Mouse (Mus musculus) forebrain, embryonic 16.5 days (tissue): ENCODE measurements around the gene Ren1. TPM values are rescaled to one million over a fixed set of nuclear protein-coding genes. Genes with fewer than 3 reads are reported as not detected.

Source experiments
- polyA plus RNA-seq: library from polyadenylated mRNA; unstranded; fragments of >200 nt; fragmentation: Nextera tagmentation; extraction: Ambion mirVana; gene quantifications from 2 replicates; pipeline ENCODE4 v1.2.1, GENCODE M21; 2015

The Ren1 gene
- polyA plus RNA-seq, 1 experiment from 2014 or later, result not detected

Other genes with a start within 250 kb of the Ren1 start
- gene Ppp1r15b, start 219.4 kb upstream of the Ren1 start, polyA plus RNA-seq, result 36.3 and 40.3 TPM in 2 replicates
- gene Plekha6, start 186.3 kb upstream of the Ren1 start, polyA plus RNA-seq, result 10.7 and 11.7 TPM in 2 replicates
- not detected in 2 replicates for gene Golt1a, start 40.7 kb upstream of the Ren1 start, polyA plus RNA-seq
- 0.60 and 0.63 TPM in 2 replicates for gene Kiss1, start 28.6 kb upstream of the Ren1 start, polyA plus RNA-seq
- 4.5 and 9.5 TPM in 2 replicates for gene Etnk2, start 13.1 kb downstream of the Ren1 start, polyA plus RNA-seq
- gene Sox13, start 73.9 kb downstream of the Ren1 start, polyA plus RNA-seq, result 3.6 and 4.4 TPM in 2 replicates